Mouse (Mus musculus) myocyte (in vitro differentiated cells): ENCODE data around the gene Ccdc51. TPM values are rescaled to one million over a fixed set of nuclear protein-coding genes. Genes with fewer than 3 reads are reported as not detected.

Experiments
- H3K27me3 ChIP-seq: one replicate; pipeline ENCODE4 v1.6.1; 2011; ENCODE audit not compliant: control insufficient read depth, insufficient read depth, insufficient read length
- H3K36me3 ChIP-seq: one replicate; pipeline ENCODE4 v1.6.1; 2011; ENCODE audit not compliant: control insufficient read depth, insufficient read depth
- H3K4me2 ChIP-seq: one replicate; pipeline ENCODE4 v1.6.1; 2011; ENCODE audit warnings: low read depth, control low read depth
- H3K4me3 ChIP-seq: one replicate; pipeline ENCODE4 v1.5.1; 2011; ENCODE audit warnings: mild to moderate bottlenecking, control low read depth, moderate library complexity
- H3K79me2 ChIP-seq: one replicate; pipeline ENCODE4 v1.6.1; 2011; ENCODE audit not compliant: control insufficient read depth, insufficient read depth
- H3ac ChIP-seq: one replicate; pipeline ENCODE4 v1.6.1; 2011; ENCODE audit not compliant: control insufficient read depth, insufficient read length
- CEBPB ChIP-seq: IDR thresholded peaks from 2 replicates; pipeline ENCODE4 v1.6.1; 2011; ENCODE audit warnings: mild to moderate bottlenecking, moderate library complexity; ENCODE audit not compliant: poor library complexity, insufficient read depth, severe bottlenecking
- E2F4 ChIP-seq: IDR thresholded peaks from one replicate; pipeline ENCODE4 v1.6.1; 2011; ENCODE audit warnings: mild to moderate bottlenecking, control low read depth, moderate library complexity; ENCODE audit not compliant: insufficient read depth
- MAX ChIP-seq: IDR thresholded peaks from one replicate; pipeline ENCODE4 v1.6.1; 2011; ENCODE audit warnings: low read depth, mild to moderate bottlenecking, control low read depth
- MYOD1 ChIP-seq, 3 experiments: IDR thresholded peaks; one replicate each; pipeline ENCODE4 v1.6.1; 2011; ENCODE audit warnings: control low read depth in 2 of 3, low read depth in 2 of 3, mild to moderate bottlenecking in 2 of 3, moderate library complexity in 1 of 3; ENCODE audit not compliant: insufficient read length in 2 of 3, control insufficient read depth in 1 of 3
- MYOG ChIP-seq, 3 experiments: IDR thresholded peaks; one replicate each; pipeline ENCODE4 v1.6.1; 2011; ENCODE audit warnings: control low read depth in 2 of 3, low read depth in 2 of 3, mild to moderate bottlenecking in 2 of 3; ENCODE audit not compliant: insufficient read length in 2 of 3, control insufficient read depth in 1 of 3, insufficient read depth in 1 of 3
- POLR2A ChIP-seq: IDR thresholded peaks from one replicate; pipeline ENCODE4 v1.6.1; 2011; ENCODE audit warnings: low read depth, mild to moderate bottlenecking, control low read depth, moderate library complexity; ENCODE audit not compliant: insufficient read length
- POLR2AphosphoS2 ChIP-seq: IDR thresholded peaks from one replicate; pipeline ENCODE4 v1.6.1; 2011; ENCODE audit warnings: low read depth, control low read depth; ENCODE audit not compliant: insufficient read length
- REST ChIP-seq: IDR thresholded peaks from one replicate; pipeline ENCODE4 v1.6.1; 2011; ENCODE audit warnings: mild to moderate bottlenecking, control low read depth, moderate library complexity; ENCODE audit not compliant: insufficient read depth, insufficient read length
- SRF ChIP-seq: IDR thresholded peaks from one replicate; pipeline ENCODE4 v1.6.1; 2011; ENCODE audit warnings: low read depth; ENCODE audit not compliant: control insufficient read depth, insufficient read length
- TCF12 ChIP-seq: IDR thresholded peaks from one replicate; pipeline ENCODE4 v1.6.1; 2011; ENCODE audit warnings: mild to moderate bottlenecking, control low read depth; ENCODE audit not compliant: poor library complexity, insufficient read depth, severe bottlenecking
- TCF3 ChIP-seq: IDR thresholded peaks from one replicate; pipeline ENCODE4 v1.6.1; 2011; ENCODE audit warnings: low read depth, control low read depth; ENCODE audit not compliant: insufficient read length
- USF1 ChIP-seq: IDR thresholded peaks from one replicate; pipeline ENCODE4 v1.6.1; 2011; ENCODE audit warnings: low read depth, mild to moderate bottlenecking, control low read depth, moderate library complexity
- polyA plus RNA-seq: library from polyadenylated mRNA; unstranded; fragments of >200 nt; fragmentation: generic; extraction: Trizol; gene quantifications from one replicate; pipeline ENCODE4 v1.2.1, GENCODE M21; 2012; ENCODE audit warnings: missing spikeins

Gene Ccdc51
- polyA plus RNA-seq, 1 experiment: 13.8 TPM

GRCm38 (mm10) chr9:109114276-109114675, 32.0 kb downstream of the Ccdc51 start:
- H3K79me2 ChIP-seq: no peaks in the 10 kb centered on the region
- no peak overlapping the region for H3ac ChIP-seq
- TF ChIP-seq REST (no peak), SRF (no peak), POLR2AphosphoS2 (no peak)
- H3K4me3 ChIP-seq: no peak overlapping the region
- peaks cover 5% of the 10 kb centered on the region for H3K36me3 ChIP-seq
- H3K4me2 ChIP-seq: no peak overlapping the region
- no peaks in the 10 kb centered on the region for H3K27me3 ChIP-seq

- H3K36me3 ChIP-seq: peaks cover 5% of the 10 kb centered on the region
- no peak overlapping the region for H3K4me3 ChIP-seq
Measured at GRCm38 (mm10) chr9:109114871-109115270, 32.6 kb downstream of the Ccdc51 start.

GRCm38 (mm10) chr9:109116205-109116604, 33.9 kb downstream of the Ccdc51 start:
- H3ac ChIP-seq: no peak overlapping the region
- H3K36me3 ChIP-seq: peaks cover 5% of the 10 kb centered on the region
- H3K4me3 ChIP-seq: no peak overlapping the region
- no peaks in the 10 kb centered on the region for H3K27me3 ChIP-seq
- H3K79me2 ChIP-seq: no peaks in the 10 kb centered on the region
- no peak for TF ChIP-seq CEBPB
- no peak for TF ChIP-seq E2F4
- TF ChIP-seq MYOG (IDR thresholded peaks at IDR 0.05; ENCODE audit: control insufficient read depth in 1 of 3, insufficient read depth in 1 of 3, insufficient read length in 2 of 3, low read depth in 2 of 3): no peak
- no peak for TF ChIP-seq MYOD1 (IDR thresholded peaks at IDR 0.05; ENCODE audit: control insufficient read depth in 1 of 3, insufficient read length in 2 of 3, low read depth in 2 of 3)
- TF ChIP-seq USF1: no peak
- TF ChIP-seq SRF: no peak
- H3K4me2 ChIP-seq: no peak overlapping the region

More at GRCm38 (mm10) chr9:109114871-109115270, 32.6 kb downstream of the Ccdc51 start:
- H3ac ChIP-seq: no peak overlapping the region
- no peak overlapping the region for H3K4me2 ChIP-seq
- H3K79me2 ChIP-seq: no peaks in the 10 kb centered on the region
- TF ChIP-seq MAX (no peak), E2F4 (no peak), MYOG (IDR thresholded peaks at IDR 0.05; ENCODE audit: control insufficient read depth in 1 of 3, insufficient read depth in 1 of 3, insufficient read length in 2 of 3, low read depth in 2 of 3) (no peak), TCF12 (no peak), USF1 (no peak), POLR2AphosphoS2 (no peak), CEBPB (no peak), TCF3 (no peak), POLR2A (no peak), MYOD1 (IDR thresholded peaks at IDR 0.05; ENCODE audit: control insufficient read depth in 1 of 3, insufficient read length in 2 of 3, low read depth in 2 of 3) (no peak), REST (no peak), SRF (no peak)
- H3K27me3 ChIP-seq: no peaks in the 10 kb centered on the region

GRCm38 (mm10) chr9:109118106-109118505, 35.8 kb downstream of the Ccdc51 start:
- no peak overlapping the region for H3K4me3 ChIP-seq
- no peaks in the 10 kb centered on the region for H3K79me2 ChIP-seq
- TF ChIP-seq SRF: no peak
- TF ChIP-seq MYOG (IDR thresholded peaks at IDR 0.05; ENCODE audit: control insufficient read depth in 1 of 3, insufficient read depth in 1 of 3, insufficient read length in 2 of 3, low read depth in 2 of 3): no peak
- TF ChIP-seq USF1: no peak
- TF ChIP-seq E2F4: no peak
- no peak for TF ChIP-seq MYOD1 (IDR thresholded peaks at IDR 0.05; ENCODE audit: control insufficient read depth in 1 of 3, insufficient read length in 2 of 3, low read depth in 2 of 3)
- no peak for TF ChIP-seq TCF3
- TF ChIP-seq CEBPB: no peak
- TF ChIP-seq TCF12: no peak
- no peak for TF ChIP-seq MAX
- TF ChIP-seq POLR2A: no peak
- no peak for TF ChIP-seq POLR2AphosphoS2
- no peak overlapping the region for H3ac ChIP-seq
- no peak overlapping the region for H3K4me2 ChIP-seq
- H3K27me3 ChIP-seq: no peaks in the 10 kb centered on the region
- H3K36me3 ChIP-seq: peaks cover 5% of the 10 kb centered on the region

GRCm38 (mm10) chr9:109119571-109119970, 37.3 kb downstream of the Ccdc51 start:
- no peaks in the 10 kb centered on the region for H3K79me2 ChIP-seq
- H3K4me2 ChIP-seq: no peak overlapping the region
- no peak overlapping the region for H3K4me3 ChIP-seq
- no peak overlapping the region for H3ac ChIP-seq
- peaks cover 2% of the 10 kb centered on the region for H3K36me3 ChIP-seq
- H3K27me3 ChIP-seq: no peaks in the 10 kb centered on the region
- TF ChIP-seq TCF3: no peak
- TF ChIP-seq POLR2AphosphoS2: no peak
- TF ChIP-seq MYOG (IDR thresholded peaks at IDR 0.05; ENCODE audit: control insufficient read depth in 1 of 3, insufficient read depth in 1 of 3, insufficient read length in 2 of 3, low read depth in 2 of 3): no peak
- no peak for TF ChIP-seq POLR2A
- TF ChIP-seq TCF12: no peak
- no peak for TF ChIP-seq USF1
- TF ChIP-seq E2F4: no peak
- TF ChIP-seq SRF: no peak
- TF ChIP-seq MYOD1 (IDR thresholded peaks at IDR 0.05; ENCODE audit: control insufficient read depth in 1 of 3, insufficient read length in 2 of 3, low read depth in 2 of 3): no peak
- no peak for TF ChIP-seq REST
- no peak for TF ChIP-seq MAX
- TF ChIP-seq CEBPB: no peak
